Mouse (Mus musculus) embryonic facial prominence, embryonic 15.5 days (tissue): ENCODE data around the gene Wdr93. TPM values are rescaled to one million over a fixed set of nuclear protein-coding genes. Genes with fewer than 3 reads are reported as not detected.

Source experiments
- ATAC-seq: fragments of 200-750 bp; cut with Nextera tagmentation; 2 replicates; pipeline ENCODE4 v1.8.0; 2017; ENCODE audit warnings: low read depth, moderate TSS enrichment; ENCODE audit not compliant: insufficient number of reproducible peaks, low FRiP score, low TSS enrichment
- H3K27ac ChIP-seq: fragments of 300-500 bp; sonication (generic); replicated peaks from 2 replicates; pipeline ENCODE4 v1.5.1; 2015; ENCODE audit warnings: mild to moderate bottlenecking, inconsistent platforms
- H3K27me3 ChIP-seq: fragments of 300-500 bp; sonication (generic); 2 replicates; pipeline ENCODE4 v1.6.1; 2015; ENCODE audit warnings: inconsistent platforms
- H3K36me3 ChIP-seq: fragments of 300-500 bp; sonication (generic); 2 replicates; pipeline ENCODE4 v1.6.1; 2015; ENCODE audit warnings: mild to moderate bottlenecking, inconsistent platforms
- H3K4me1 ChIP-seq: fragments of 300-500 bp; sonication (generic); 2 replicates; pipeline ENCODE4 v1.6.1; 2015; ENCODE audit warnings: inconsistent platforms
- H3K4me2 ChIP-seq: fragments of 300-500 bp; sonication (generic); replicated peaks from 2 replicates; pipeline ENCODE4 v1.6.1; 2015; ENCODE audit warnings: mild to moderate bottlenecking, inconsistent platforms
- H3K4me3 ChIP-seq: fragments of 300-500 bp; sonication (generic); replicated peaks from 2 replicates; pipeline ENCODE4 v1.5.1; 2015; ENCODE audit warnings: mild to moderate bottlenecking, inconsistent platforms
- H3K9ac ChIP-seq: fragments of 300-500 bp; sonication (generic); 2 replicates; pipeline ENCODE4 v1.6.1; 2015; ENCODE audit warnings: inconsistent platforms
- H3K9me3 ChIP-seq: fragments of 300-500 bp; sonication (generic); replicated peaks from 2 replicates; pipeline ENCODE4 v1.6.1; 2016; ENCODE audit warnings: inconsistent platforms
- WGBS: fragments of 180-500 bp; shearing (Covaris S2); methylation state at CpG from one replicate; pipeline ENCODE4 v1.1.7; 2015; 5-methylcytosine and 5-hydroxymethylcytosine counted together
- polyA plus RNA-seq: library from polyadenylated mRNA; unstranded; fragments of >200 nt; fragmentation: Nextera tagmentation; extraction: Ambion mirVana; gene quantifications from 2 replicates; pipeline ENCODE4 v1.2.1, GENCODE M21; 2015

Gene Wdr93
- polyA plus RNA-seq, 1 experiment from 2014 or later = 3.1 TPM

- H3K4me3 ChIP-seq = no peak overlapping the region
- H3K36me3 ChIP-seq = no peaks in the 10 kb centered on the region
- no peaks in the 10 kb centered on the region for H3K27me3 ChIP-seq
- no peak overlapping the region for H3K4me2 ChIP-seq
- no peaks in the 10 kb centered on the region for H3K9me3 ChIP-seq
- no peak overlapping the region for H3K27ac ChIP-seq
- no peak for ATAC-seq
- WGBS = 54% methylated on average over 5 of the region's 5 CpGs
- no peak overlapping the region for H3K9ac ChIP-seq
- H3K4me1 ChIP-seq = peaks cover 20% of the 10 kb centered on the region
Measured at GRCm38 (mm10) chr7:79802037-79802436, 59.1 kb downstream of the Wdr93 start.

- Histone ChIP-seq H3K9me3 (no peaks in the 10 kb centered on the region), H3K36me3 (no peaks in the 10 kb centered on the region), H3K27ac (0 out of 2 replicates have a peak overlapping the region, but pooled peaks have one; percentile 22), H3K27me3 (no peaks in the 10 kb centered on the region), H3K4me2 (no peak overlapping the region), H3K4me3 (no peak overlapping the region), H3K4me1 (peaks cover 15% of the 10 kb centered on the region), H3K9ac (no peak overlapping the region)
- ATAC-seq = no peak
- WGBS = 41% methylated on average over 2 of the region's 2 CpGs
Measured at GRCm38 (mm10) chr7:79803887-79804286, 60.9 kb downstream of the Wdr93 start.

- Histone ChIP-seq H3K27me3 (peaks cover 21% of the 10 kb centered on the region), H3K4me3 (no peak overlapping the region), H3K9ac (no peak overlapping the region), H3K4me2 (no peak overlapping the region), H3K4me1 (peaks cover 18% of the 10 kb centered on the region), H3K36me3 (no peaks in the 10 kb centered on the region), H3K9me3 (no peaks in the 10 kb centered on the region), H3K27ac (no peak overlapping the region)
- no peak for ATAC-seq
- WGBS = 82% methylated on average over 7 of the region's 7 CpGs
Measured at GRCm38 (mm10) chr7:79808561-79808960, 65.6 kb downstream of the Wdr93 start.

DNA sequence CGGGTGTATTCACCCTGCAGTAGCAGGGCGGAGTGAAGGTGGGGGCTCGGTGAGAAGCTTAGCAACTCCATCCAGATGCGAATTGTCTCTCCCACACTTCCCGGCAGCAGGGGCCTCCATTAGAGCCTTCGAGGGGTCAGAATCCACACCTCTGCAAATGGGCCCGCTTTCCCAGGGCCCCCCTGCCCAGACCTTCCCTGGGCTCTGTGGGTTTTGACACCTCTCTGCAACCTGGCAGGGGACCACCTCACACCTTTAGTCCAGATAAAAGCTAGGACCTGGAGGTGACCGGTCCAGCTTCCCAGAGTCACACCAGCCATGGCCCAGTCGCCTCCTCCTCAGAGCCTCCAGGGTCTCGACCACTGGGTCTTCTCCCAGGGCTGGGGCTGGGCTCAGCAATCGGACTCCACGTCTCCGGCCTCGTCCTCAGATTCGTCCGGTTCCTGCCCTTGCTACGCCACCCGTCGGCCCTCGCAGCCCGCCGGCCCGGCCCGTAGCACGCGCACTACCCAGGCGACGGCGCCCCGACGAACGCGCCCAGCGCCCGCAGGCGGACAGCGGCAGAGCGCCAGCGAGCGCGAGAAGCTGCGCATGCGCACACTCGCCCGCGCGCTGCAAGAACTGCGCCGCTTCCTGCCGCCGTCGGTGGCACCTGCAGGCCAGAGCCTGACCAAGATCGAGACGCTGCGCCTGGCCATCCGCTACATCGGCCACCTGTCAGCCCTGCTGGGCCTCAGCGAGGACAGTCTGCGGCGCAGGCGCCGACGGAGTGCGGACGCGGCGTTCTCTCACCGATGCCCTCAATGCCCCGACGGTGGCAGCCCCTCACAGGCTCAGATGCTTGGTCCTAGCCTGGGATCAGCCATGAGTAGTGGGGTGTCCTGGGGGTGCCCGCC lies 67.9 kb downstream of the Wdr93 start, which contains the start of gene Mesp2:
TSS of gene Mesp2 (plus strand) at position 117 of the 896 bp plus-strand sequence.
- WGBS = 18% methylated on average over 71 of the region's 71 CpGs
- Histone ChIP-seq H3K4me1 (peaks cover 12% of the 10 kb centered on the region), H3K9ac (peak within 1 kb of the TSS; percentile 37; the same call in 1 of the 2 replicates), H3K9me3 (no peaks in the 10 kb centered on the region), H3K36me3 (no peaks in the 10 kb centered on the region), H3K27me3 (peaks cover 21% of the 10 kb centered on the region), H3K4me2 (peak within 1 kb of the TSS; percentile 78), H3K4me3 (peak within 1 kb of the TSS; percentile 40), H3K27ac (no peak within 1 kb of the TSS)
- peak; percentile 52; the same call in 1 of the 2 replicates for ATAC-seq

DNA sequence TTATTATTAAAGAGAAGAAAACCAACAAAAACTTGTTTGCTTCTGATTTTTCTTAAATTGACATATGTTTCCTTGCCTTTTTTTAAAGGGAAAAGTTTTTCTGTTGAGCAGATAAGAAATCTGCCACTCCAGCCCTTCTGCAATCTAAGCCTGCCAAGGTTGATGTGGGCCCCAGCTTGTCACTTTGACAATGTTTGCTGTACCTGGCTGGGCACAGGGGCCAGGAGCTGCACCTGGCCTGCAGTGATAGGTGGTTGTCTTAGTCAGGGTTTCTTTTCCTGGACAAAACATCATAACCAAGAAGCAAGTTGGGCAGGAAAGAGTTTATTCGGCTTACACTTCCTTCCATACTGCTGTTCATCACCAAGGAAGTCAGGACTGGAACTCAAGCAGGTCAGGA lies 70.4 kb downstream of the Wdr93 start:
- 67% methylated on average over 1 of the region's 1 CpGs for WGBS
- H3K27ac ChIP-seq = no peak overlapping the region
- H3K27me3 ChIP-seq = peaks cover 21% of the 10 kb centered on the region
- H3K4me2 ChIP-seq = no peak overlapping the region
- no peaks in the 10 kb centered on the region for H3K36me3 ChIP-seq
- H3K9me3 ChIP-seq = no peaks in the 10 kb centered on the region
- no peak overlapping the region for H3K9ac ChIP-seq
- H3K4me3 ChIP-seq = no peak overlapping the region
- ATAC-seq = no peak
- H3K4me1 ChIP-seq = peaks cover 15% of the 10 kb centered on the region

DNA sequence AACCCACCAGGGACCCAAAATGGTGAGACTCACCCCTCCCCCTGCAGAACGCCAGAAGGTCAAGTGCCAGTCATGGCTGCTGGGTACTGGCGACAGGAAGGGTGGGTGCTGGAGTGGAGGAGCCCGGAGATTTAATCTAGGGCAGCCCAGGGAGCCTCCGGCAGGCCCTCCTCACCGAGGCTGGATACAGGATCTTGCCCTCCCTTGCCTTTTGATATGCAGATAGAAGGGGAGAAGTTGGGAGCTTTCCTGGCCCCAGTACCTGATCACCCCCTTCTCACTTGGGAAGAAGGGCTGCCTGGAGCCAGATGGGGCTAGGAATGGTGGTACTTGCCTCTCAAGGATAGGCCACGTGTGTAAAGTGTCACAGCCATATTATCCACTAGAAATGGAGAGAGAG lies 75.4 kb downstream of the Wdr93 start:
- Histone ChIP-seq H3K36me3 (no peaks in the 10 kb centered on the region), H3K4me2 (no peak overlapping the region), H3K4me3 (no peak overlapping the region), H3K9ac (no peak overlapping the region), H3K27ac (no peak overlapping the region), H3K9me3 (no peaks in the 10 kb centered on the region), H3K27me3 (no peaks in the 10 kb centered on the region; the same call in 1 of the 2 replicates), H3K4me1 (peaks cover 13% of the 10 kb centered on the region)
- no peak for ATAC-seq
- 10% methylated on average over 6 of the region's 6 CpGs for WGBS

DNA sequence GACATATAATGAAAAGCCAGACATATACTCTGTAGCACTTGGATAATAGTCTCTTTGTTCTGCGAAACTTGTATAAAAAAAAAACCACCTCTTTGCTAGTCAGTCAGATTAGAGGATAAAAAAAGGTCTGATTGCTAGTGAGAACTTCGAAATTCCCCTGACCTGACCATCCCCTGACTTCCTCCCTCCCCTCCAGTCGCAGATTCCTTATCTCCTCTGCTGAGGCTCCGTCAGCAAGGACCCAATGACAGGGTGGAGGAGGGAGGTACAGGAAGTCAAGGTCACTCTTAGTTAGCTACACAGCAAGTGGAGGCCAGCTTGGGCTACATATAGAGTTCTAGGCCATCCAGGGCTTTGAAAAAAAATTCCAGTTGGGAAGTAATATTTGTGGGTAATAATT lies 76.6 kb downstream of the Wdr93 start:
- no peak overlapping the region for H3K4me3 ChIP-seq
- no peak overlapping the region for H3K4me2 ChIP-seq
- no peaks in the 10 kb centered on the region for H3K9me3 ChIP-seq
- peaks cover 8% of the 10 kb centered on the region for H3K36me3 ChIP-seq
- H3K27me3 ChIP-seq = no peaks in the 10 kb centered on the region; the same call in 1 of the 2 replicates
- H3K4me1 ChIP-seq = peaks cover 13% of the 10 kb centered on the region
- 31% methylated on average over 4 of the region's 4 CpGs for WGBS
- no peak for ATAC-seq
- no peak overlapping the region for H3K27ac ChIP-seq
- no peak overlapping the region for H3K9ac ChIP-seq

DNA sequence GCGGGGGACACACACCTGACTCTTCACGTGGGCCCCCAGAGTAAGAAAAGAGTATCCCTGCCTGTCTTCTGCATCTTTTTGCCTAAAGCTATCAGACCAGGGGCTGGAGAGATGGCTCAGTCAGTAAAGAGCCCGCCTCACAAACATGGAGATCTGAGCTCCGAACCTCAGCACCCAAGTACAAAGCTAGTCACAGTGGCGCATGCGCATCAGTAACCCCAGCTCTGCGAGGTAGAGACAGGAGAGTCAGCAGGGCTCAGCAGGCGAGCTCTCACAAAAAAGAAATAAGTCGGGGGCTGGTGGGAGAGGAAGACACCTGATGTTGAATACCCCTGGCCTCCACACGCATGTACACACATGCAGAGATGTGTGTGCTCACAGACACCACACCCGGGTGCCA lies 77.0 kb downstream of the Wdr93 start:
- no peak overlapping the region for H3K4me2 ChIP-seq
- H3K27me3 ChIP-seq = no peaks in the 10 kb centered on the region; the same call in 1 of the 2 replicates
- H3K36me3 ChIP-seq = peaks cover 13% of the 10 kb centered on the region
- no peak overlapping the region for H3K4me3 ChIP-seq
- peaks cover 13% of the 10 kb centered on the region for H3K4me1 ChIP-seq
- H3K9me3 ChIP-seq = no peaks in the 10 kb centered on the region
- ATAC-seq = no peak
- 48% methylated on average over 11 of the region's 11 CpGs for WGBS
- H3K9ac ChIP-seq = no peak overlapping the region
- no peak overlapping the region for H3K27ac ChIP-seq

- Histone ChIP-seq H3K36me3 (peaks cover 32% of the 10 kb centered on the region), H3K4me3 (no peak overlapping the region), H3K27ac (0 out of 2 replicates have a peak overlapping the region, but pooled peaks have one; percentile 34), H3K4me2 (no peak overlapping the region), H3K9me3 (no peaks in the 10 kb centered on the region), H3K27me3 (no peaks in the 10 kb centered on the region; the same call in 1 of the 2 replicates), H3K4me1 (peaks cover 13% of the 10 kb centered on the region), H3K9ac (no peak overlapping the region)
- no peak for ATAC-seq
- WGBS = 60% methylated on average over 12 of the region's 12 CpGs
Measured at GRCm38 (mm10) chr7:79822092-79822695, 79.2 kb downstream of the Wdr93 start.

GRCm38 (mm10) chr7:79828341-79828740 lies 85.4 kb downstream of the Wdr93 start:
- H3K4me1 ChIP-seq = 0 out of 2 replicates have a peak, but pooled peaks cover 5% of the 10 kb centered on the region
- H3K9ac ChIP-seq = no peak overlapping the region
- H3K4me2 ChIP-seq = no peak overlapping the region
- H3K36me3 ChIP-seq = peaks cover 43% of the 10 kb centered on the region
- H3K9me3 ChIP-seq = no peaks in the 10 kb centered on the region
- H3K4me3 ChIP-seq = no peak overlapping the region
- ATAC-seq = no peak
- WGBS = 71% methylated on average over 3 of the region's 3 CpGs
- no peak overlapping the region for H3K27ac ChIP-seq
- H3K27me3 ChIP-seq = no peaks in the 10 kb centered on the region

GRCm38 (mm10) chr7:79831145-79831544 lies 88.2 kb downstream of the Wdr93 start:
- no peaks in the 10 kb centered on the region for H3K27me3 ChIP-seq
- ATAC-seq = no peak
- no peak overlapping the region for H3K9ac ChIP-seq
- H3K4me3 ChIP-seq = no peak overlapping the region
- 0 out of 2 replicates have a peak, but pooled peaks cover 5% of the 10 kb centered on the region for H3K4me1 ChIP-seq
- no peaks in the 10 kb centered on the region for H3K9me3 ChIP-seq
- 74% methylated on average over 6 of the region's 6 CpGs for WGBS
- no peak overlapping the region for H3K4me2 ChIP-seq
- no peak overlapping the region for H3K27ac ChIP-seq
- H3K36me3 ChIP-seq = peaks cover 31% of the 10 kb centered on the region
